Mouse (Mus musculus) lung, adult 2 months (tissue): ENCODE data around the gene Fam163b.

Experiments used
- CTCF ChIP-seq: fragments of 200-500 bp; IDR thresholded peaks from 2 replicates; pipeline ENCODE4 v1.5.1; 2011; ENCODE audit warnings: mild to moderate bottlenecking, low read length, control low read depth; ENCODE audit not compliant: insufficient read depth
- POLR2A ChIP-seq: fragments of 200-500 bp; IDR thresholded peaks from 2 replicates; pipeline ENCODE4 v1.6.1; 2011; ENCODE audit warnings: low read depth, mild to moderate bottlenecking, control low read depth, low read length, borderline replicate concordance; ENCODE audit errors: extremely low read depth

- TF ChIP-seq CTCF (no peak), POLR2A (no peak)
Measured at GRCm38 (mm10) chr2:27069646-27070045, 72.6 kb downstream of the Fam163b start.
